ENCODE assay signal across 8 mouse cellular contexts in the genomic region with DNA sequence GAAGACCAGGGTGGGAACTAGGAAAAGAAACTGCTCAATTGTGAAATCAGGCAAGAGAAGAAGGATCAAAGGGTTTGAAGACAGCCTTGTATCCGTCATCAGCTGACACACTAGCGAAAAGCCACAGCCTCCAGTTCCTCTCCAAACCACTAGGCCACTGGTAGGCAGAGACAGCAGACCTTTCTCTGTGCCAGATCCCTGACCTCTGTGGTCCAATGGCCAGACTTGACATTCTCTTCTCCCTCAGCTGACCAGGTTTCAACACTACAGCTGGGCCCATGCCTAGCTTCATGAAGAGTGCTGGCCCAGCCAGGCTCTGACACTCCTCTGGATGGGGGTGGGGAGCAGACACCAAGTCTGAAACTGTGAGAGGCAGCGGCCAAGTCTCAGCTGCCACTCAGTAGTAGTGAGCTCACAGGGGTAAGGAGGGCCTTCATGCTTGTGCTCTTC. TPM values are rescaled to one million over a fixed set of nuclear protein-coding genes. Genes with fewer than 3 reads are reported as not detected.
DNase-seq lines count a peak whose midpoint lies in the region; ATAC-seq and TF ChIP-seq lines count a peak whose summit lies in the region.

No protein-coding gene starts in this region.

- H3K27me3 ChIP-seq in intestine, embryonic 14.5 days (replicated peaks; ENCODE audit: control insufficient read depth, insufficient read depth, low read length), result no peaks in the 10 kb centered on the region
- H3K27me3 ChIP-seq in intestine, embryonic 16.5 days (replicated peaks; ENCODE audit: control insufficient read depth, insufficient read depth, low read length), result peaks cover 8% of the 10 kb centered on the region; the same call in 1 of the 2 replicates
- no peaks in the 10 kb centered on the region for H3K27me3 ChIP-seq in heart, embryonic 12.5 days (replicated peaks)

- H3K36me3 ChIP-seq in intestine, embryonic 14.5 days (ENCODE audit: control insufficient read depth, insufficient read depth, low read length), result no peaks in the 10 kb centered on the region
- no peaks in the 10 kb centered on the region for H3K36me3 ChIP-seq in intestine, embryonic 16.5 days (ENCODE audit: control insufficient read depth, insufficient read depth, low read length)
- peaks cover 13% of the 10 kb centered on the region for H3K36me3 ChIP-seq in heart, embryonic 12.5 days

- TF ChIP-seq POLR2A in lung, adult 2 months (IDR thresholded peaks at IDR 0.05; ENCODE audit: borderline replicate concordance, extremely low read depth, low read depth, low read length), result no peak

- H3K9me3 ChIP-seq in intestine, embryonic 14.5 days (ENCODE audit: control insufficient read depth, low read length), result no peaks in the 10 kb centered on the region
- no peaks in the 10 kb centered on the region for H3K9me3 ChIP-seq in intestine, embryonic 16.5 days (ENCODE audit: control insufficient read depth, low read length)
- H3K9me3 ChIP-seq in heart, embryonic 12.5 days (replicated peaks), result peaks cover 3% of the 10 kb centered on the region; the same call in 1 of the 2 replicates

- H3K27ac ChIP-seq in intestine, embryonic 14.5 days (ENCODE audit: low read depth), result no peak overlapping the region
- no peak overlapping the region for H3K27ac ChIP-seq in intestine, embryonic 16.5 days (ENCODE audit: low read length)
- H3K27ac ChIP-seq in heart, embryonic 12.5 days (ENCODE audit: poor library complexity, severe bottlenecking), result peak overlapping the region; percentile 79

- ATAC-seq in intestine, embryonic 14.5 days (replicated peaks; ENCODE audit: low FRiP score, low TSS enrichment, low read depth), result no peak
- no peak for ATAC-seq in intestine, embryonic 16.5 days
- no peak; the same call in 1 of the 2 replicates for ATAC-seq in heart, embryonic 12.5 days (ENCODE audit: insufficient number of reproducible peaks, low FRiP score)

- H3K4me3 ChIP-seq in intestine, embryonic 14.5 days (ENCODE audit: low read depth, low read length), result no peak overlapping the region
- no peak overlapping the region for H3K4me3 ChIP-seq in intestine, embryonic 16.5 days (ENCODE audit: low read length)
- H3K4me3 ChIP-seq in heart, embryonic 12.5 days, result no peak overlapping the region
- no peak overlapping the region for H3K4me3 ChIP-seq in lung, adult 2 months (replicated peaks; ENCODE audit: extremely low read depth, low read depth, low read length)

- TF ChIP-seq CTCF in lung, adult 2 months (IDR thresholded peaks at IDR 0.05; ENCODE audit: insufficient read depth, low read length), result peak; percentile 58

- no peak overlapping the region for H3K4me2 ChIP-seq in intestine, embryonic 14.5 days (ENCODE audit: low read length)
- no peak overlapping the region for H3K4me2 ChIP-seq in intestine, embryonic 16.5 days (ENCODE audit: low read depth, low read length)
- no peak overlapping the region for H3K4me2 ChIP-seq in heart, embryonic 12.5 days

- H3K4me1 ChIP-seq in intestine, embryonic 14.5 days (replicated peaks; ENCODE audit: control insufficient read depth, insufficient read depth, low read length), result no peaks in the 10 kb centered on the region
- H3K4me1 ChIP-seq in intestine, embryonic 16.5 days (ENCODE audit: control insufficient read depth, insufficient read depth, low read length), result no peaks in the 10 kb centered on the region
- peaks cover 45% of the 10 kb centered on the region for H3K4me1 ChIP-seq in heart, embryonic 12.5 days (replicated peaks)
- peaks cover 8% of the 10 kb centered on the region; the same call in 1 of the 2 replicates for H3K4me1 ChIP-seq in lung, adult 2 months (ENCODE audit: control insufficient read depth, insufficient read depth, low read length)

- DNase-seq in intestine, embryonic 14.5 days (ENCODE audit: low spot score), result peak; percentile 49
- peak; percentile 23 for DNase-seq in thymus, postnatal 14 days
- no peak for DNase-seq in thymus, postnatal 10 days (ENCODE audit: low spot score in 2 of 2)
- DNase-seq in lung, adult 2 months, result peak; percentile 62
- DNase-seq in retina, postnatal 1 day, result no peak
- no peak for DNase-seq in retina, embryonic 14.5 days (ENCODE audit: low spot score)

- WGBS in intestine, embryonic 14.5 days, result 74% methylated on average over 3 of the region's 3 CpGs
- 62% methylated on average over 3 of the region's 3 CpGs for WGBS in intestine, embryonic 16.5 days
- 44% methylated on average over 3 of the region's 3 CpGs for WGBS in heart, embryonic 12.5 days
- WGBS in lung, adult 2 months, result 44% methylated on average over 3 of the region's 3 CpGs

- no peak overlapping the region for H3K9ac ChIP-seq in intestine, embryonic 14.5 days (ENCODE audit: low read length)
- H3K9ac ChIP-seq in intestine, embryonic 16.5 days (ENCODE audit: low read depth, low read length), result no peak overlapping the region
- peak overlapping the region; percentile 21; the same call in 1 of the 2 replicates for H3K9ac ChIP-seq in heart, embryonic 12.5 days

RNA-seq across cellular contexts. Expression of gene Qk, which starts 7.0 kb away (rescaled TPM):
- 23.1 and 26.8 TPM in 2 replicates for polyA plus RNA-seq in intestine, embryonic 14.5 days (2014; fragmentation: Nextera tagmentation; extraction: Ambion mirVana)
- 8.4 and 9.3 TPM in 2 replicates for polyA plus RNA-seq in intestine, embryonic 16.5 days (2015; fragmentation: Nextera tagmentation; extraction: Ambion mirVana)
- polyA plus RNA-seq in heart, embryonic 12.5 days (2016; fragmentation: Nextera tagmentation; extraction: Ambion mirVana), result 41.5 and 44.9 TPM in 2 replicates
- polyA plus RNA-seq in lung, adult 2 months (2012; rRNA removed), result 381 and 394 TPM in 2 replicates

Comparison
In these comparisons a context has a peak if more than half of its experiments do, and no peak if none do; other contexts are left out.
1. DNase-seq: peak in intestine, embryonic 14.5 days (single experiment), thymus, postnatal 14 days (single experiment) and lung, adult 2 months (single experiment); none in thymus, postnatal 10 days (0 of 2), retina, postnatal 1 day (single experiment) and retina, embryonic 14.5 days (single experiment).